Comparison of ENCODE assay signal across 8 mouse cellular contexts in genomic region chr11:52395940-52396596, GRCm38 (mm10). TPM values are rescaled to one million over a fixed set of nuclear protein-coding genes. Genes with fewer than 3 reads are reported as not detected.
DNase-seq lines count a peak whose midpoint lies in the region; ATAC-seq and TF ChIP-seq lines count a peak whose summit lies in the region.

TSS of gene 9530068E07Rik (plus strand) at chr11:52396428.

- TF ChIP-seq CTCF in midbrain, postnatal 0 days (IDR thresholded peaks at IDR 0.05): no peak

- peak; percentile 94 for ATAC-seq in embryonic facial prominence, embryonic 14.5 days (ENCODE audit: low read depth)
- ATAC-seq in limb, embryonic 14.5 days (ENCODE audit: low FRiP score, low read depth): peak; percentile 96
- peak; percentile 96 for ATAC-seq in midbrain, postnatal 0 days (ENCODE audit: low FRiP score)

- H3K9ac ChIP-seq in embryonic facial prominence, embryonic 14.5 days (ENCODE audit: low read depth, low read length): peak within 1 kb of the TSS; percentile 98
- peak within 1 kb of the TSS; percentile 91 for H3K9ac ChIP-seq in limb, embryonic 14.5 days (ENCODE audit: low read depth, low read length, severe bottlenecking)
- H3K9ac ChIP-seq in midbrain, postnatal 0 days (replicated peaks; ENCODE audit: low read length, poor library complexity, severe bottlenecking): peak within 1 kb of the TSS; percentile 97

- 2% methylated on average over 38 of the region's 38 CpGs for WGBS in embryonic facial prominence, embryonic 14.5 days
- WGBS in limb, embryonic 14.5 days: 1% methylated on average over 38 of the region's 38 CpGs
- 1% methylated on average over 38 of the region's 38 CpGs for WGBS in midbrain, postnatal 0 days

- H3K27me3 ChIP-seq in embryonic facial prominence, embryonic 14.5 days (replicated peaks; ENCODE audit: control insufficient read depth, insufficient read depth, low read length): no peaks in the 10 kb centered on the region
- no peaks in the 10 kb centered on the region for H3K27me3 ChIP-seq in limb, embryonic 14.5 days (ENCODE audit: control insufficient read depth, insufficient read depth, low read length)
- H3K27me3 ChIP-seq in midbrain, postnatal 0 days (ENCODE audit: insufficient read depth, low read length): no peaks in the 10 kb centered on the region

- peak; percentile 96 for DNase-seq in 3T3-L1 (ENCODE audit: low read depth, low spot score)
- DNase-seq in adrenal gland, postnatal 4 days (ENCODE audit: low spot score in 2 of 2): peak; percentile 78 to 80
- peak; percentile 98 for DNase-seq in embryonic facial prominence, embryonic 14.5 days (ENCODE audit: low spot score)
- DNase-seq in heart, adult 8-10 months (ENCODE audit: low spot score): peak; percentile 90
- DNase-seq in kidney, adult 9 months: peak; percentile 93
- peak; percentile 95 for DNase-seq in limb, embryonic 14.5 days (ENCODE audit: low spot score)
- peak; percentile 98 for DNase-seq in midbrain, postnatal 0 days (ENCODE audit: low spot score)
- peak; percentile 77 to 90 for DNase-seq in spleen, postnatal 14 days (ENCODE audit: low spot score in 2 of 2)

- H3K4me1 ChIP-seq in embryonic facial prominence, embryonic 14.5 days (ENCODE audit: control insufficient read depth, insufficient read depth, low read length): peaks cover 5% of the 10 kb centered on the region; the same call in 1 of the 2 replicates
- peaks cover 4% of the 10 kb centered on the region; the same call in 1 of the 2 replicates for H3K4me1 ChIP-seq in limb, embryonic 14.5 days (ENCODE audit: control insufficient read depth, insufficient read depth, low read length)
- H3K4me1 ChIP-seq in midbrain, postnatal 0 days (ENCODE audit: insufficient read depth, low read length): no peaks in the 10 kb centered on the region

- no peaks in the 10 kb centered on the region for H3K9me3 ChIP-seq in embryonic facial prominence, embryonic 14.5 days (ENCODE audit: control insufficient read depth, low read length)
- no peaks in the 10 kb centered on the region for H3K9me3 ChIP-seq in limb, embryonic 14.5 days (ENCODE audit: control insufficient read depth, low read length)
- H3K9me3 ChIP-seq in midbrain, postnatal 0 days (ENCODE audit: low read length): no peaks in the 10 kb centered on the region

- H3K4me2 ChIP-seq in embryonic facial prominence, embryonic 14.5 days (ENCODE audit: low read depth, low read length): peak within 1 kb of the TSS; percentile 86
- peak within 1 kb of the TSS; percentile 73 for H3K4me2 ChIP-seq in limb, embryonic 14.5 days (replicated peaks; ENCODE audit: low read depth, low read length, severe bottlenecking)
- peak within 1 kb of the TSS; percentile 71 for H3K4me2 ChIP-seq in midbrain, postnatal 0 days (ENCODE audit: low read depth, low read length, poor library complexity, severe bottlenecking)

- H3K36me3 ChIP-seq in embryonic facial prominence, embryonic 14.5 days (ENCODE audit: control insufficient read depth, insufficient read depth, low read length): peaks cover 13% of the 10 kb centered on the region; the same call in 1 of the 2 replicates
- H3K36me3 ChIP-seq in limb, embryonic 14.5 days (ENCODE audit: control insufficient read depth, insufficient read depth, low read length): no peaks in the 10 kb centered on the region
- 0 out of 2 replicates have a peak, but pooled peaks cover 3% of the 10 kb centered on the region for H3K36me3 ChIP-seq in midbrain, postnatal 0 days (ENCODE audit: insufficient read depth, low read length)

- H3K4me3 ChIP-seq in embryonic facial prominence, embryonic 14.5 days (ENCODE audit: low read depth, low read length): peak within 1 kb of the TSS; percentile 95
- peak within 1 kb of the TSS; percentile 88 for H3K4me3 ChIP-seq in limb, embryonic 14.5 days (replicated peaks; ENCODE audit: low read length)
- peak within 1 kb of the TSS; percentile 98 for H3K4me3 ChIP-seq in midbrain, postnatal 0 days (ENCODE audit: low read depth, low read length)

- TF ChIP-seq POLR2A in limb, embryonic 14.5 days (IDR thresholded peaks at IDR 0.05; ENCODE audit: borderline replicate concordance, extremely low read depth, insufficient read depth, insufficient read length): peak; percentile 89; the same call in 1 of the 2 replicates

- peak within 1 kb of the TSS; percentile 93 for H3K27ac ChIP-seq in embryonic facial prominence, embryonic 14.5 days (replicated peaks; ENCODE audit: low read depth, low read length)
- peak within 1 kb of the TSS; percentile 87 for H3K27ac ChIP-seq in limb, embryonic 14.5 days (replicated peaks; ENCODE audit: low read depth, low read length)
- peak within 1 kb of the TSS; percentile 95 for H3K27ac ChIP-seq in midbrain, postnatal 0 days (ENCODE audit: low read depth, low read length)

RNA-seq across cellular contexts. Expression of gene 9530068E07Rik, which starts in this region (rescaled TPM):
- total RNA-seq in adrenal gland, postnatal 4 days (2021): 100 to 1,000 TPM; 181 to 192 TPM
- 199 and 218 TPM in 2 replicates for polyA plus RNA-seq in embryonic facial prominence, embryonic 14.5 days (2014; fragmentation: Nextera tagmentation; extraction: Ambion mirVana)
- 10 to 100 TPM; 69.8 to 70.9 (median 70.0) TPM for total RNA-seq in heart, adult 8-10 months (2022)
- polyA plus RNA-seq in limb, embryonic 14.5 days (2012; rRNA removed): 174 and 207 TPM in 2 replicates
- 202 and 213 TPM in 2 replicates for polyA plus RNA-seq in limb, embryonic 14.5 days (2014; fragmentation: Nextera tagmentation; extraction: Ambion mirVana)
- total RNA-seq in midbrain, postnatal 0 days (2014; rRNA removed): 125 and 127 TPM in 2 replicates
- 133 and 134 TPM in 2 replicates for polyA plus RNA-seq in midbrain, postnatal 0 days (2015; fragmentation: Nextera tagmentation; extraction: Ambion mirVana)

Comparison
In these comparisons a context has a peak if more than half of its experiments do, and no peak if none do; other contexts are left out.
1. Peak in every context shown above with its lines: DNase-seq, ATAC-seq, H3K4me3 ChIP-seq and H3K27ac ChIP-seq.